Mouse (Mus musculus) embryonic fibroblast, embryonic 13.5 days (primary cell): ENCODE results near the gene Cacna1c.

Experiments used
- CTCF ChIP-seq: IDR thresholded peaks from 2 replicates; pipeline ENCODE4 v1.5.1; 2011; ENCODE audit warnings: mild to moderate bottlenecking, control low read depth, low read length, moderate library complexity, borderline replicate concordance; ENCODE audit not compliant: insufficient read depth
- POLR2A ChIP-seq: IDR thresholded peaks from 2 replicates; pipeline ENCODE4 v1.6.1; 2011; ENCODE audit warnings: low read depth, mild to moderate bottlenecking, control low read depth, low read length, moderate library complexity

- TF ChIP-seq CTCF: no peak
- TF ChIP-seq POLR2A: no peak
These were observed 110.4 kb downstream of the Cacna1c start for GRCm38 (mm10) chr6:119085789-119086188.
